Mouse (Mus musculus): ENCODE data around the gene Copb1.
"Not testable (repeated sequence)": the region's sequence is repeated elsewhere in the genome, so short reads cannot be mapped to it uniquely, and the experiment has no call there.

The Copb1 gene

GRCm38 (mm10) chr7:114216908-114217307 is 37.6 kb downstream of the Copb1 start:
- DNase-seq: no peak

GRCm38 (mm10) chr7:114214385-114214784 is 40.1 kb downstream of the Copb1 start:
- DNase-seq: no peak

- peak; percentile 35 for DNase-seq
These were observed 41.0 kb downstream of the Copb1 start for GRCm38 (mm10) chr7:114213537-114213936.

- DNase-seq: no peak
These were observed 43.9 kb downstream of the Copb1 start for GRCm38 (mm10) chr7:114210618-114211017.

- DNase-seq: no peak
These were observed 44.7 kb downstream of the Copb1 start for GRCm38 (mm10) chr7:114209841-114210240.

GRCm38 (mm10) chr7:114203491-114204359 is 50.8 kb downstream of the Copb1 start:
- peak; percentile 28 for DNase-seq

- peak; percentile 69 for DNase-seq
These were observed 51.5 kb downstream of the Copb1 start for GRCm38 (mm10) chr7:114202972-114203404.

GRCm38 (mm10) chr7:114200651-114201050 is 53.9 kb downstream of the Copb1 start:
- DNase-seq: peak; percentile 52

- DNase-seq: no peak
These were observed 54.9 kb downstream of the Copb1 start for GRCm38 (mm10) chr7:114199428-114200110.

GRCm38 (mm10) chr7:114198252-114198651 is 56.3 kb downstream of the Copb1 start:
- DNase-seq: no peak

- not testable (repeated sequence) for DNase-seq
These were observed 57.9 kb downstream of the Copb1 start for GRCm38 (mm10) chr7:114196588-114196987.

GRCm38 (mm10) chr7:114194788-114195187 is 59.7 kb downstream of the Copb1 start:
- not testable (repeated sequence) for DNase-seq

- DNase-seq: no peak
These were observed 60.3 kb downstream of the Copb1 start for GRCm38 (mm10) chr7:114194224-114194623.

- DNase-seq: no peak
These were observed 61.0 kb downstream of the Copb1 start for GRCm38 (mm10) chr7:114193284-114194067.

GRCm38 (mm10) chr7:114192581-114192980 is 61.9 kb downstream of the Copb1 start:
- DNase-seq: no peak

GRCm38 (mm10) chr7:114183416-114183815 is 71.1 kb downstream of the Copb1 start:
- DNase-seq: no peak

GRCm38 (mm10) chr7:114182708-114183107 is 71.8 kb downstream of the Copb1 start:
- DNase-seq: no peak

GRCm38 (mm10) chr7:114181391-114181790 is 73.1 kb downstream of the Copb1 start:
- DNase-seq: peak; percentile 94

- DNase-seq: no peak
These were observed 77.9 kb downstream of the Copb1 start for GRCm38 (mm10) chr7:114176588-114176987.

- peak; percentile 48 for DNase-seq
These were observed 83.0 kb downstream of the Copb1 start for GRCm38 (mm10) chr7:114171354-114172097.

- peak; percentile 53 for DNase-seq
These were observed 84.5 kb downstream of the Copb1 start for GRCm38 (mm10) chr7:114169996-114170395.

- no peak for DNase-seq
These were observed 85.1 kb downstream of the Copb1 start for GRCm38 (mm10) chr7:114169381-114169780.
